Mouse (Mus musculus) MEL (cell line): ENCODE measurements at regions not wholly inside any gene's neighbourhood (a gene's known extent, or its start where the extent isn't known, plus 50 kb on each side); places are given as distances from the start of the nearest gene placed in this dataset.

ENCODE experiments used
- DNase-seq: peaks from one replicate; pipeline ENCODE4 v3.0.0; 2011; ENCODE audit warnings: low read depth, low spot score
- H3K27ac ChIP-seq: 2 replicates; pipeline ENCODE4 v1.5.1; 2012; ENCODE audit warnings: low read depth, mild to moderate bottlenecking, control low read depth, low read length, moderate library complexity; ENCODE audit not compliant: control insufficient read depth
- H3K27me3 ChIP-seq, 2 experiments: fragments of 150-350 bp in 1 of 2; sonication (generic) in 1 of 2; 2 replicates each; pipeline ENCODE4 v1.6.1; 2012; ENCODE audit warnings: low read length in 2 of 2, mild to moderate bottlenecking in 2 of 2, improper control_type of control experiment in 1 of 2, moderate library complexity in 1 of 2; ENCODE audit not compliant: insufficient read depth in 2 of 2, control insufficient read depth in 1 of 2
- H3K36me3 ChIP-seq, 2 experiments: 2 replicates each; pipeline ENCODE4 v1.6.1; 2012 to 2014; ENCODE audit warnings: low read length in 2 of 2, improper control_type of control experiment in 1 of 2, inconsistent platforms in 1 of 2, mild to moderate bottlenecking in 1 of 2; ENCODE audit not compliant: insufficient read depth in 2 of 2, control insufficient read depth in 1 of 2
- H3K4me1 ChIP-seq, 2 experiments: fragments of 150-350 bp in 1 of 2; sonication (generic) in 1 of 2; 2 replicates each; pipeline ENCODE4 v1.6.1; 2012; ENCODE audit warnings: low read length in 2 of 2, improper control_type of control experiment in 1 of 2, mild to moderate bottlenecking in 1 of 2; ENCODE audit not compliant: insufficient read depth in 2 of 2, control insufficient read depth in 1 of 2
- H3K4me3 ChIP-seq, 2 experiments: fragments of 150-350 bp in 1 of 2; sonication (generic) in 1 of 2; 2 replicates each; pipeline ENCODE4 v1.5.1; 2012; ENCODE audit warnings: low read depth in 2 of 2, low read length in 2 of 2, mild to moderate bottlenecking in 2 of 2, moderate library complexity in 2 of 2, control low read depth in 1 of 2, improper control_type of control experiment in 1 of 2; ENCODE audit not compliant: control insufficient read depth in 1 of 2, insufficient read depth in 1 of 2
- H3K79me2 ChIP-seq: 2 replicates; pipeline ENCODE4 v1.6.1; 2012; ENCODE audit warnings: mild to moderate bottlenecking, low read length, moderate library complexity; ENCODE audit not compliant: control insufficient read depth, poor library complexity, insufficient read depth
- H3K9ac ChIP-seq: 2 replicates; pipeline ENCODE4 v1.6.1; 2012; ENCODE audit warnings: low read depth, mild to moderate bottlenecking, control low read depth, low read length, moderate library complexity; ENCODE audit not compliant: control insufficient read depth, poor library complexity, severe bottlenecking
- H3K9me3 ChIP-seq: fragments of 150-350 bp; sonication (generic); replicated peaks from 2 replicates; pipeline ENCODE4 v1.6.1; 2012; ENCODE audit warnings: mild to moderate bottlenecking, low read length, improper control_type of control experiment, moderate library complexity; ENCODE audit not compliant: insufficient read depth
- BHLHE40 ChIP-seq: IDR thresholded peaks from 2 replicates; pipeline ENCODE4 v1.6.1; 2012; ENCODE audit warnings: low read depth, mild to moderate bottlenecking, inconsistent platforms, low read length, improper control_type of control experiment, borderline replicate concordance
- ETS1 ChIP-seq: IDR thresholded peaks from 2 replicates; pipeline ENCODE4 v1.6.1; 2012; ENCODE audit warnings: low read depth, mild to moderate bottlenecking, inconsistent platforms, low read length, improper control_type of control experiment, moderate library complexity
- GABPA ChIP-seq: IDR thresholded peaks from 2 replicates; pipeline ENCODE4 v1.6.1; 2012; ENCODE audit warnings: low read depth, mild to moderate bottlenecking, inconsistent platforms, low read length, improper control_type of control experiment, moderate library complexity
- JUND ChIP-seq: IDR thresholded peaks from 2 replicates; pipeline ENCODE4 v1.6.1; 2011; ENCODE audit warnings: low read depth, mild to moderate bottlenecking, improper control_type of control experiment, low read length
- MAZ ChIP-seq: IDR thresholded peaks from 2 replicates; pipeline ENCODE4 v1.6.1; 2012; ENCODE audit warnings: low read depth, mild to moderate bottlenecking, inconsistent platforms, low read length, improper control_type of control experiment
- MXI1 ChIP-seq: IDR thresholded peaks from 2 replicates; pipeline ENCODE4 v1.6.1; 2011; ENCODE audit warnings: mild to moderate bottlenecking, low read depth, low read length, improper control_type of control experiment
- POLR2A ChIP-seq, 2 experiments: IDR thresholded peaks; 2 replicates each; pipeline ENCODE4 v1.6.1; 2011 to 2012; ENCODE audit warnings: low read length in 2 of 2, mild to moderate bottlenecking in 2 of 2, control low read depth in 1 of 2, improper control_type of control experiment in 1 of 2, low read depth in 1 of 2, moderate library complexity in 1 of 2; ENCODE audit not compliant: control insufficient read depth in 1 of 2, insufficient read depth in 1 of 2, poor library complexity in 1 of 2
- RAD21 ChIP-seq: IDR thresholded peaks from 2 replicates; pipeline ENCODE4 v1.6.1; 2011; ENCODE audit warnings: mild to moderate bottlenecking, low read depth, low read length, improper control_type of control experiment
- RCOR1 ChIP-seq: IDR thresholded peaks from 2 replicates; pipeline ENCODE4 v1.6.1; 2012; ENCODE audit warnings: low read depth, mild to moderate bottlenecking, inconsistent platforms, low read length, improper control_type of control experiment
- SMC3 ChIP-seq: IDR thresholded peaks from 2 replicates; pipeline ENCODE4 v1.6.1; 2011; ENCODE audit warnings: low read depth, low read length, improper control_type of control experiment
- TBP ChIP-seq: IDR thresholded peaks from 2 replicates; pipeline ENCODE4 v1.8.0; 2011; ENCODE audit warnings: low read depth, low read length, improper control_type of control experiment
- TCF12 ChIP-seq: IDR thresholded peaks from 2 replicates; pipeline ENCODE4 v1.6.1; 2014; ENCODE audit warnings: low read depth, mild to moderate bottlenecking, inconsistent platforms, low read length, improper control_type of control experiment, moderate library complexity
- UBTF ChIP-seq: IDR thresholded peaks from 2 replicates; pipeline ENCODE4 v1.6.1; 2012; ENCODE audit warnings: low read depth, mild to moderate bottlenecking, inconsistent platforms, low read length, improper control_type of control experiment, moderate library complexity, borderline replicate concordance; ENCODE audit not compliant: insufficient read depth
- USF2 ChIP-seq, 2 experiments: IDR thresholded peaks; 2 replicates each; pipeline ENCODE4 v1.6.1; 2011 to 2012; ENCODE audit warnings: improper control_type of control experiment in 2 of 2, low read length in 2 of 2, borderline replicate concordance in 1 of 2, inconsistent platforms in 1 of 2, low read depth in 1 of 2, mild to moderate bottlenecking in 1 of 2; ENCODE audit not compliant: insufficient read depth in 1 of 2
- ZC3H11A ChIP-seq: IDR thresholded peaks from 2 replicates; pipeline ENCODE4 v1.6.1; 2012; ENCODE audit warnings: low read depth, mild to moderate bottlenecking, inconsistent platforms, low read length, improper control_type of control experiment
- ZKSCAN1 ChIP-seq: IDR thresholded peaks from 2 replicates; pipeline ENCODE4 v1.6.1; 2012; ENCODE audit warnings: low read depth, mild to moderate bottlenecking, inconsistent platforms, low read length, improper control_type of control experiment, moderate library complexity
- ZMIZ1 ChIP-seq: IDR thresholded peaks from 2 replicates; pipeline ENCODE4 v1.6.1; 2012; ENCODE audit warnings: low read depth, mild to moderate bottlenecking, inconsistent platforms, low read length, improper control_type of control experiment, moderate library complexity

GRCm38 (mm10) chr3:149042527-149042926 lies 52.2 kb upstream of the Adgrl2 start:
- no peak for DNase-seq
- Histone ChIP-seq H3K27me3 (no peaks in the 10 kb centered on the region), H3K79me2 (no peaks in the 10 kb centered on the region), H3K9me3 (no peaks in the 10 kb centered on the region), H3K9ac (no peak overlapping the region), H3K4me1 (no peaks in the 10 kb centered on the region), H3K36me3 (no peaks in the 10 kb centered on the region), H3K27ac (no peak overlapping the region), H3K4me3 (no peak overlapping the region)
- no peak for TF ChIP-seq BHLHE40
- TF ChIP-seq ZC3H11A = no peak
- TF ChIP-seq TBP = no peak
- no peak for TF ChIP-seq USF2 (IDR thresholded peaks at IDR 0.05; ENCODE audit: borderline replicate concordance in 1 of 2, insufficient read depth in 1 of 2, low read depth in 1 of 2, low read length in 2 of 2)
- no peak for TF ChIP-seq ETS1
- TF ChIP-seq RCOR1 = no peak
- no peak for TF ChIP-seq JUND
- TF ChIP-seq TCF12 = no peak
- TF ChIP-seq ZMIZ1 = no peak
- no peak for TF ChIP-seq POLR2A (IDR thresholded peaks at IDR 0.05; ENCODE audit: control insufficient read depth in 1 of 2, insufficient read depth in 1 of 2, low read depth in 1 of 2, low read length in 2 of 2, poor library complexity in 1 of 2)
- TF ChIP-seq GABPA = no peak
- no peak for TF ChIP-seq RAD21
- TF ChIP-seq ZKSCAN1 = no peak
- TF ChIP-seq MAZ = no peak
- no peak for TF ChIP-seq UBTF

GRCm38 (mm10) chr3:149041188-149041587 lies 50.8 kb upstream of the Adgrl2 start:
- H3K4me3 ChIP-seq = no peak overlapping the region
- no peak overlapping the region for H3K27ac ChIP-seq
- DNase-seq = no peak
- no peak for TF ChIP-seq MXI1
- TF ChIP-seq SMC3 = no peak
- no peak for TF ChIP-seq RCOR1
- TF ChIP-seq, all 39 proteins: peak for 0
- Histone ChIP-seq H3K9ac (no peak overlapping the region), H3K4me1 (no peaks in the 10 kb centered on the region), H3K9me3 (no peaks in the 10 kb centered on the region), H3K79me2 (no peaks in the 10 kb centered on the region), H3K27me3 (no peaks in the 10 kb centered on the region), H3K36me3 (no peaks in the 10 kb centered on the region)
